In genomic region chr10:15218883-15219282, GRCm38 (mm10) we compare ENCODE assay signal across 26 mouse cellular contexts.
"Had no signal": no experiment of that assay in that cellular context is flagged by ENCODE, and none has a peak within 500 bp of the region (broad histone marks: within the 10 kb centered on the region; RNA-seq: fewer than 3 reads in every experiment).

No protein-coding gene starts in this region.

- H3K36me3 ChIP-seq: heart, embryonic 13.5 days; heart, embryonic 15.5 days; hindbrain, embryonic 10.5 days; hindbrain, embryonic 12.5 days; intestine, embryonic 15.5 days; limb, embryonic 10.5 days; limb, embryonic 12.5 days; liver, embryonic 13.5 days; liver, embryonic 15.5 days had no signal

- H3K27me3 ChIP-seq: heart, embryonic 13.5 days; heart, embryonic 15.5 days; hindbrain, embryonic 12.5 days; intestine, embryonic 15.5 days; limb, embryonic 12.5 days; liver, embryonic 13.5 days; liver, embryonic 15.5 days had no signal

- H3K4me2 ChIP-seq: heart, embryonic 11.5 days; heart, embryonic 13.5 days; heart, embryonic 15.5 days; hindbrain, embryonic 12.5 days; hindbrain, embryonic 14.5 days; intestine, embryonic 15.5 days; limb, embryonic 12.5 days; liver, embryonic 11.5 days; liver, embryonic 13.5 days; liver, embryonic 15.5 days had no signal

- DNase-seq: gastrocnemius, postnatal 14 days; gastrocnemius, postnatal 36 days; heart, adult 11 months; heart, adult 2 months; heart, postnatal 14 days; heart, postnatal 4 days; kidney, adult 18-20 months; kidney, adult 8-10 months; kidney, postnatal 14 days; kidney, postnatal 4 days; layer of hippocampus, adult 9-11 months; liver; liver, embryonic 13.5 days had no signal

- H3K9me3 ChIP-seq: heart, embryonic 13.5 days; heart, embryonic 15.5 days; hindbrain, embryonic 10.5 days; hindbrain, embryonic 12.5 days; intestine, embryonic 15.5 days; limb, embryonic 10.5 days; limb, embryonic 12.5 days; liver, embryonic 13.5 days; liver, embryonic 15.5 days had no signal

- ATAC-seq: inflammation-experienced regulatory T-cells, adult 6 months; intestine, embryonic 15.5 days; intestine, postnatal 0 days had no signal

- H3K4me3 ChIP-seq: heart, adult 2 months; heart, embryonic 13.5 days; heart, embryonic 15.5 days; hindbrain, embryonic 10.5 days; hindbrain, embryonic 12.5 days; intestine, embryonic 15.5 days; limb, embryonic 10.5 days; limb, embryonic 12.5 days; liver, embryonic 13.5 days; liver, embryonic 15.5 days had no signal

- H3K4me1 ChIP-seq: heart, embryonic 13.5 days; heart, embryonic 15.5 days; hindbrain, embryonic 10.5 days; hindbrain, embryonic 12.5 days; intestine, embryonic 15.5 days; limb, embryonic 10.5 days; limb, embryonic 12.5 days; liver, embryonic 13.5 days; liver, embryonic 15.5 days had no signal

- H3K27ac ChIP-seq: heart, adult 2 months; heart, embryonic 13.5 days; heart, embryonic 15.5 days; hindbrain, embryonic 10.5 days; hindbrain, embryonic 12.5 days; hindbrain, embryonic 14.5 days; intestine, embryonic 15.5 days; limb, embryonic 10.5 days; limb, embryonic 12.5 days; liver, embryonic 13.5 days; liver, embryonic 15.5 days had no signal

- H3K9ac ChIP-seq: heart, embryonic 13.5 days; heart, embryonic 15.5 days; hindbrain, embryonic 12.5 days; hindbrain, embryonic 14.5 days; intestine, embryonic 15.5 days; limb, embryonic 12.5 days; liver, embryonic 13.5 days; liver, embryonic 15.5 days had no signal
